15 mouse cellular contexts compared by ENCODE assay signal in genomic region chr1:177343121-177343520, GRCm38 (mm10).
A peak's percentile ranks its signal among the peaks of the same experiment; 100 is the strongest.
DNase-seq lines count a peak whose midpoint lies in the region; ATAC-seq and TF ChIP-seq lines count a peak whose summit lies in the region.
"Had no signal": no experiment of that assay in that cellular context is flagged by ENCODE, and none has a peak within 500 bp of the region (broad histone marks: within the 10 kb centered on the region; RNA-seq: fewer than 3 reads in every experiment).

No protein-coding gene starts in this region.

- peak; percentile 10 to 13 for DNase-seq in heart, postnatal 10 days
- DNase-seq in heart, adult 9 months (ENCODE audit: low spot score in 2 of 2) = no peak
- DNase-seq in lung, embryonic 14.5 days = peak; percentile 61
- no peak for DNase-seq in lung, adult 2 months
- DNase-seq in brain, embryonic 14.5 days (ENCODE audit: low read depth) = peak; percentile 79
- no peak for DNase-seq in gastrocnemius, postnatal 25 days
- DNase-seq: cerebellum, adult 9-11 months; gastrocnemius, adult 2 months; kidney, adult 18-20 months; lung, adult 18-20 months; thymus, adult 2 months had no signal

- no peaks in the 10 kb centered on the region; the same call in 1 of the 2 replicates for H3K4me1 ChIP-seq in lung, embryonic 14.5 days (ENCODE audit: insufficient read depth)
- H3K4me1 ChIP-seq in lung, adult 2 months (ENCODE audit: control insufficient read depth, insufficient read depth, low read length) = no peaks in the 10 kb centered on the region; the same call in 1 of the 2 replicates
- H3K4me1 ChIP-seq in limb, embryonic 13.5 days = peaks cover 31% of the 10 kb centered on the region

- no peaks in the 10 kb centered on the region for H3K27me3 ChIP-seq in lung, embryonic 14.5 days (ENCODE audit: insufficient read depth, low read length)
- H3K27me3 ChIP-seq in limb, embryonic 13.5 days = no peaks in the 10 kb centered on the region
- H3K27me3 ChIP-seq: heart, embryonic 15.5 days; midbrain, embryonic 12.5 days had no signal

- no peaks in the 10 kb centered on the region for H3K9me3 ChIP-seq in lung, embryonic 14.5 days (ENCODE audit: low read depth, low read length)
- H3K9me3 ChIP-seq in limb, embryonic 13.5 days = no peaks in the 10 kb centered on the region
- H3K9me3 ChIP-seq: heart, embryonic 15.5 days; midbrain, embryonic 12.5 days had no signal

- 17% methylated on average over 6 of the region's 6 CpGs for WGBS in lung, embryonic 14.5 days
- 14% methylated on average over 6 of the region's 6 CpGs for WGBS in lung, adult 2 months
- WGBS in limb, embryonic 13.5 days = 10% methylated on average over 6 of the region's 6 CpGs

- H3K4me3 ChIP-seq in lung, embryonic 14.5 days (ENCODE audit: low read depth, low read length) = no peak overlapping the region
- no peak overlapping the region for H3K4me3 ChIP-seq in lung, adult 2 months (replicated peaks; ENCODE audit: extremely low read depth, low read depth, low read length)
- no peak overlapping the region for H3K4me3 ChIP-seq in limb, embryonic 13.5 days
- H3K4me3 ChIP-seq: erythroblast, embryonic 14.5 days; gastrocnemius, adult 2 months; heart, embryonic 15.5 days; midbrain, embryonic 12.5 days had no signal

- no peak overlapping the region for H3K9ac ChIP-seq in lung, embryonic 14.5 days
- H3K9ac ChIP-seq in limb, embryonic 13.5 days = no peak overlapping the region
- H3K9ac ChIP-seq: heart, embryonic 15.5 days; midbrain, embryonic 12.5 days had no signal

- H3K4me2 ChIP-seq in lung, embryonic 14.5 days = no peak overlapping the region
- no peak overlapping the region for H3K4me2 ChIP-seq in limb, embryonic 13.5 days (replicated peaks)
- H3K4me2 ChIP-seq: heart, embryonic 15.5 days; midbrain, embryonic 12.5 days had no signal

- H3K27ac ChIP-seq in lung, embryonic 14.5 days (ENCODE audit: low read depth) = no peak overlapping the region
- no peak overlapping the region for H3K27ac ChIP-seq in limb, embryonic 13.5 days
- H3K27ac ChIP-seq: gastrocnemius, adult 2 months; heart, embryonic 15.5 days; midbrain, embryonic 12.5 days had no signal

- intact Hi-C loops in heart, postnatal 10 days (cut with DNase I) = no loop called here

- H3K36me3 ChIP-seq in lung, embryonic 14.5 days (ENCODE audit: insufficient read depth) = no peaks in the 10 kb centered on the region
- no peaks in the 10 kb centered on the region for H3K36me3 ChIP-seq in limb, embryonic 13.5 days
- H3K36me3 ChIP-seq: heart, embryonic 15.5 days; midbrain, embryonic 12.5 days had no signal

- ATAC-seq in lung, embryonic 14.5 days (ENCODE audit: insufficient read depth) = no peak
- ATAC-seq in limb, embryonic 13.5 days (ENCODE audit: low FRiP score, low read depth) = peak; percentile 79

- no peak for TF ChIP-seq CTCF in lung, embryonic 14.5 days (IDR thresholded peaks at IDR 0.05; ENCODE audit: low read depth)
- TF ChIP-seq CTCF in lung, adult 2 months (IDR thresholded peaks at IDR 0.05; ENCODE audit: insufficient read depth, low read length) = no peak
- TF ChIP-seq CTCF in brain, embryonic 14.5 days (IDR thresholded peaks at IDR 0.05; ENCODE audit: borderline replicate concordance, extremely low read depth, insufficient read depth, insufficient read length) = no peak

- no peak for TF ChIP-seq POLR2A in lung, adult 2 months (IDR thresholded peaks at IDR 0.05; ENCODE audit: borderline replicate concordance, extremely low read depth, low read depth, low read length)
- TF ChIP-seq POLR2A in brain, embryonic 14.5 days (IDR thresholded peaks at IDR 0.05; ENCODE audit: borderline replicate concordance, extremely low read depth, insufficient read depth, insufficient read length, poor library complexity, severe bottlenecking) = no peak

Comparison
In these comparisons a context has a peak if more than half of its experiments do, and no peak if none do; other contexts are left out.
1. DNase-seq: peak in heart, postnatal 10 days (2 of 2), lung, embryonic 14.5 days (single experiment) and brain, embryonic 14.5 days (single experiment); none in heart, adult 9 months (0 of 2), lung, adult 2 months (single experiment) and gastrocnemius, postnatal 25 days (single experiment).